Mouse (Mus musculus): ENCODE data around the gene Birc6. TPM values are rescaled to one million over a fixed set of nuclear protein-coding genes. Genes with fewer than 3 reads are reported as not detected.
A peak's percentile ranks its signal among the peaks of the same experiment; 100 is the strongest.

Gene Birc6
- total RNA-seq (2022), result 100 to 1,000 TPM; 114 to 157 (median 124) TPM

DNA sequence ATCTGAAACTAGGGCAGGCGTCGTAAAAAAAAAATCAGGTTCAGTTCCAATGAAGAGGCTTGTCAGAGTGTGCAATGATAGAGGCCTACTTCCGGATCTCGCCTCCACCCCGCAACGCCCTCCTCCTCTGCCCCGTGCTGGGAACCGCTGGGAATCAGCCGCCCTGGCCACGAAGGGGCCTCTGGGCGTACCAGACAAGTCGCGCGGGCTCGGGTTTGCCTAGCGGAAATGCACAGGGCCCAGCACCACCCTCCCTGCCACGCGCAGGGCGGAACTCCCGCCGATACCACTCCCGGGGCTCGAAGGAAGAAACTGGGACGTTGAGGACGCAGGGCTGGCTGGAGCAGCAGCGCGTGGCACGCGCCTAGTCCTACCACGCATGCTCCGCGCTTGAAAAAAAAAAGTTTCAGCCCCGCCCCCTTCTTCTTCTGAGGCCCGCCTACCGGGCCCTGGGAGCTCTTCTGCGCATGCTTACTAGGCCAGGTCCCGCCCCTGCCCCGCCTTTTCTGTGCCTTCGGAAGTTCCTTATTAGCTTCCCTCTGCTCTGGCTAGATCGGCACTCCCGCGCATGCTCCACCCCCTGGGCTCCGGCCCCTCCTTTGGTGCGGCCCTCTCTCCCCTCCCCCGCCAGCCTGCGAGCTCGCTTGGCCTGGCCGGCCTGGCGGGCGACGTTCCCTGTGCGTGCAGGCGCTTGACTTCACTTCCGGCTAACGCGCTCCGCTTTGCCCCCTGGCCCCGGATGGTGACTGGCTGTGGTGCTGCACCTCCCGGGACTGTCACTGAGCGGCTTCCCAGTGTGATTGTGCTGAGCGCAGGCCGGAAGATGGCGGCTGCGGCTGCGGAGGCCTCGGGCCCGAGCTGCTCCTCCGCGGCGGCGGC is at the start of gene Birc6:
Gene Birc6 (plus strand): TSS at position 567 of the 879 bp plus-strand sequence.
- peak; percentile 100 for DNase-seq

DNA sequence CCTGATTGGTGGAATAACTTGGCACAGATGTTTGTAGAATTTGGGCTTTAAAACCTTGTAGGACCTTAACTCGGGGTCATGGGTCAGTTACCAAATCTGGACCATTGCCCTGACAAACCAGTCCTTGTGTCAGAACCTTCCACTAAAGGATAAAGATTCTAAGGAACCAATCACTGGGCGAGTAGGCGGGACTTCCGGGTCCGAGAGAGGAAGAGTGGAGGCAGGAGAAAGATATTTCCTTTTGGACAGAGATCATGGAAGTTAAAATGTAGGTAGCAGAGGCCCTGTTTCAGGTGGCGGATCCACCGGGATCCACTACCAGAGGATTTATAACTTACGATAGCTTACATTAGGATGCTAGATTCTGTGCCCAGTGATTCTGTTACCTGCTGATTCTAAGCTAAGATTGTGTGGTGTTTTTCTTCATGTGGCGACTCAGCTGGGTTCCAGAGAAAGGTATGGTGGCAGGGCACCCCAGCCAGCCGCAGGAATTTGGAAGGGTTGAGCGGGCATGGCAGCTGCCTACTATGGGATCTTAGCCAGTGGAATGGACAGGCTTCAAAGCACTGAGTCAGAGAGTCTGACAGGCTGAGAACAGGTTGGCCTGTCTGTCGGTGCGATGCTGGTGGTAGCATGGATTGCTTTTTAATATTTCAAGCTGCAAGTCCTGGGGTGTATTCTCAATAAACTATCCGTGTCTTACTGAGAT is 47.6 kb upstream of the Birc6 start:
- no peak for DNase-seq

DNA sequence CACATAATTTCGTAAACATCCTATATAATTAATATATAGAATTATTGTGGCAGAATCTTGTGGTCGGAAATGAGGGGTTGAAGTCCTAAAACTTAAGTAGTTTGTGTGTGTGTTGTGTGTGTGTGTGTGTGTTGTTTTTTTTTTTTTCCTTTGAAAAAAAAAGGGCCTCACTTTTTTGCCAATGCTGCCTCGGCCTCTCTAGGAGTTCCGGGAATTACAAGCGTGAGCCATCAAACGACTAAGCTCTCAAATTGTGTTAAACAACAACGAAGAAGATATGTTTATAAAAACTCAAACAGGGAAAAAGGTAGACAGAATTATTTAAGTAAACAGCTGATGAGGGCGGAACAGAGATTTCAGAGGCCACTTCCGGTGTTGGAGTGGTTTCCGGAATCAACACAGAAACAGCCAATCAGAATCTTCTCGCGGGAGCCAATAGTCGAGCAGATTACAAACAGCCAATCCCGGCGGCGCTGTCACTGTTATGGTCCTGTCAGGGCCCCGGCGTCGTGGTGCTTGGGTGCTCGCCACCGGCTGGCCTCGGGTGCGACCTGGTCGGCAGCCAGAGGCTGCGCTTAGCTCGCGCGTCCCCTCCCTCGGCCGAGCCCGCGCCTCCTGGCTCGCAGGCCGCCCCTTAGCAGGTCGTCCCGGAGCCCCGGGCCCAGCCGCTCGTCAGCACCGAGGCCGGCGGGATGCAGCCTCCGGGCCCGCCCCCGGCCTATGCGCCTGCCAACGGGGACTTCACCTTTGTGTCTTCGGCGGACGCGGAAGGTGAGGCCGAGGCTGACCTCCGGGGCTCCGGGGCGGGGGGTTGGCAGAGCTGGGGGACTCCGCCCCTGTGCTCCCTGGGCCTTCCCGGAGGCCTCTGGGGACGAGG is 38.8 kb upstream of the Birc6 start, which contains the start of gene Yipf4:
Gene Yipf4 (plus strand): TSS at position 470 of the 877 bp plus-strand sequence.
- peak; percentile 95 for DNase-seq

DNA sequence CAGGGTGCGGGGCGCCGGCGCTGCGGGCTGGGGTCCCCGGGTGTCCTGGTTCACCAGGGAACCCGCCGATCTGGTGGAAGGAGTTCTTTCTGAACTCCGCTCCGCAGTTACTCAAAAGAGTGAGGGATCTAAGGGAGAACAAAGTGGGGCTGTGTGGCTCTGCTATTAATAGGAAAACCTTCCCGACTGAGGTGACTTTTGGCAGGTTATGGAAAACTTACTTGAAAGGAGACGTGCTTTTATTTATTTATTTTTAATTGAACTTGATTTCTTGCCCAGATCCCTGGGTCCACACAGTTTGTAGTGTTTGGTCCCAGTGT is 38.2 kb upstream of the Birc6 start:
- no peak for DNase-seq

DNA sequence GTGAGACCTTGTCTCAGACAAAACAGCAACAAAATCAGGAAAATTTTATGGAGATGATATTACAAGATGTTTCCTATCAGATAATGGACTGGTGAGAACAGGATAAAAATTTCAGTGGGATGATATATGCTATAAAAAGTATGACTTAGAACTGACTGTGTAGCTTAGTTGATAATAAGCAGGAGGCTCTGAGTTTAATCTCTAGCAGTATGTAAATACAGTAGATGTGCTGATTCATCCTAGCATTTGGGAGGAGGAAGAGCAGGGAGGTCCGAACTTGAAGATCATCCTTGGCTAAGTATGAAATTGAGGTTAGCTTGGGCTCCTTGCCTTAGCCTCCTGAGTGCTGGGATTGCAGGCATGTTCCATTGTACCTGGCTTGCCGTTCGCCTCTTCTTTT is 36.5 kb upstream of the Birc6 start:
- no peak for DNase-seq

DNA sequence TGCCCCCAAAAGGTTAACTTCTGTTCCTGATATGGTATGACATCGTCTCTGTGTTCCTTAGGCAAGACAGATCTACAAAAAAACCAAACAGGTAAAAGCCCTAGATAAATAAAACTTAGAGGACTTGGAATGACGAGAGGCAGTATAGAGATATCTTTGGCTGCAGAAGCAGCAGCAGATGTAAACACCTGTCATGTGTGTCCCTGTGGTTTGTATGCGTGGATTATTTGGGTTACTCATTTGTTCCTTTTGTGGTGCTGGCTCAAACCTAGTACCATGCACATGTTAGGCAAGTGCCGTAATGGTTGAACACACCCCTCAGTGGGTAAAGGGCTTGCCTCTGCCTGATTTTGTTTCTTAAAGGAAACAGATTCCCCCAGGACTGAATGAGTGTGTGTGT is 27.9 kb upstream of the Birc6 start:
- DNase-seq, result no peak

DNA sequence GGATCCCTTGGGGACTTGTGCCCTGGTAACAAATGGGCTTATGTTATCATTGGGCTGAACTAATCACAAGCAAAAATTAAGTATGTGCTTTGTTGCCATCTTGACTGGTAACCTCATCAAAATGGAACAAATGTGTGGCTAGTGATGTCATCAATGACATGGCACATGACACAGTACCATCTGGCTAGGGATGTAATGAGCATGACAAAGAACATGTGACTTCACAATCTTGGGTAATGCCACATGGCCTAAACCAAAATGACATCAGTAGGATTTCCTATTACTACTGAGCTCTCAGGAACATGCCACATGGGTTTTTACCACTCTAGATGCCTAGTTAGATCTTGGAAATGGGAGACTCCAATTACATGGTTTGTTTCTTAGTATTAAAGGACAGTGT is 27.0 kb upstream of the Birc6 start:
- DNase-seq, result no peak

DNA sequence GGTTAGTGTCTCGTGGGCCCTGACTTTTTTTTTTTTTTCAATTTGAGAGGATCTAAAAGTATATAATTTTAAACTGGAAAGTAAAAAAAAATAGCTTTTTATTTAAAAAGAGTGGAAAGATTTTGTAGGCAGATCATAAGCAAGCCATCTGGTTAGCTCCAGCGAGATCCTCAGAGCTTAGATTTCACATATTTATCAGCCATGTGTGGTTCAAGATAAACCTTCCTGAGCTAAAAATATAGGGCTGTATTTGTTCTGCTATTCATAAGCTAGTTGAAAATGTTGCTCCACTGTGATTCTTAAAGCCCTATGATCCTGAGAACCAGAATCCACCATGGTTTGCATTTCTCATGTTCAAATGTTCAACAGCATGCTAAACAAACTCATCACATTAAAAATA is 20.2 kb upstream of the Birc6 start:
- no peak for DNase-seq

DNA sequence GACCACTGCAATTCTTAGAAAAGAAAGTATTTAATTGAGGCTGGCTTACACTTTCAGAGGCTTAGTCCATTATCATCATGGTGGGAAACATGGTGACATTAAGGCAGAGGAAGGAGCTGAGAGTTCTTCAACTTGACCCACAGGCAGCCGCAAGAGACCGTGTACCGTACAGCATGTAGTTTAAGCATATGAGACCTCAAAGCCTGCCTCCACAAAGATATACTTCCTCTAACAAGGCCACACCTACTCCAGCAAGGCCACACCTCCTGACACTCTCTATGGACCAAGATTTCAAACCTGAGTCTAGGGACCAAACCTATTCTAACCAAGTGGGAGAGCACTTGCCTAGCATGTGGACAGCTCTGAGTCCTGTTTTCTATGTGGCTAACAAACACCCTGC is 19.5 kb upstream of the Birc6 start:
- DNase-seq, result no peak

DNA sequence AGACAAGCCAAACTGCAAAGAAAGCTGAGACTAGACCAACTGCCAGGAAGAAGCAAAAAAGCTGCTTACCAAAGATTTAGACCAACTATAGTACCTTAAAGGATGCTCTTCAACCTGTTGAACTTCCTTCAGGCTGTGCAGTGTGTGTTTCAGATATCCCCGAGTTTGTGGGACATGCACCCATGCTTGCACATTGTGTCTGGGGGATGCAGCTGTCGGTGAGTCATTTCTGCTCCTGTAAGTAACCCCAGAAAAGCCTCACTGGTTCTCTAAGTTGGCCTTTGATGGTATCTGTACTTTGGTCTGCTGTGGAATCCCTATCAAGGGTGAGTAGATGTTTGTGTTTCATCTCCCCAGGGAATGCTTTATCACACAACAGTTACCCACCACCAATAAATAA is 15.8 kb upstream of the Birc6 start:
- no peak for DNase-seq

DNA sequence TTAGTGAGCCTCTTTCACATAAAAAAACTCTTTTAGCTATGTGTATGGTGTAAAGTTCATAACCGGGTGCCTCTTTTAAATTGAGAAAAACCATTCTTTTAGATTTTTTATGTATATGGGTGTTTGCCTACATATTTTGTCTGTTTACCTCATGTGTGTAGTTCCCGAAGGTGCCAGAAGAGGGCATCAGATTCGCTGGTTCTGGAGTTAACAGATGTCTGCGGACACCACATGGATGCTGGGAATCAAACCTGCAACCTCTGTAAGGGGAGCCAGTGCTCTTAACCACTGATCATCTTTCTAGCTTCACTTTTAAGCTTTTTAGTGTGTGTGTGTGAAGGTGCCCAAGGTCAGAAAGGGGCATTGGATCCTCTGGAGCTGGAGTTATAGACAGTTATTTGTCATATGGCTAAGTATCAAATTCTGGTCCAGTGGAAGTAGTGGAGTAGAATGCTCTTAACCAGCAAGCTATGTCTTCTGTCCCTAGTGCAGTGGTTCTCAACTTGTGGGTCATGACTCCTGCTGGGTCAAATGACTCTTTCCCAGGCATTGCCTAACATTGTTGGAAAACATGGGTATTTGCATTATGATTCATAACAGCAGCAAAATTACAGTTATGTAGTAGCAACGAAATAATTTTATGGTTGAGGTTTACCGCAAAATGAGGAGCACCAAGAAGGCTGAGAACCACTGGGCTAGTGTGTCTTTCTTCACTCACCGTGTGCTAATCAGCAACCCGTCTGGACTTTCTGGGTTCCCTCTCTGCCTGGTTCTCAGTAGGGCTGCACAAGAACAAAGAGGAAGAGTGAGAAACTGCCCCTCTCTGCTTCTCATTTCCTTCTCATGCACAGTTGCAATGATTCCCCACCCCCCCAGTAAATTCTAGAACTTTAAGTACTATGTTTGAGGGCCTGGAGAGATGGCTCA is 5.0 kb upstream of the Birc6 start:
- no peak for DNase-seq

DNA sequence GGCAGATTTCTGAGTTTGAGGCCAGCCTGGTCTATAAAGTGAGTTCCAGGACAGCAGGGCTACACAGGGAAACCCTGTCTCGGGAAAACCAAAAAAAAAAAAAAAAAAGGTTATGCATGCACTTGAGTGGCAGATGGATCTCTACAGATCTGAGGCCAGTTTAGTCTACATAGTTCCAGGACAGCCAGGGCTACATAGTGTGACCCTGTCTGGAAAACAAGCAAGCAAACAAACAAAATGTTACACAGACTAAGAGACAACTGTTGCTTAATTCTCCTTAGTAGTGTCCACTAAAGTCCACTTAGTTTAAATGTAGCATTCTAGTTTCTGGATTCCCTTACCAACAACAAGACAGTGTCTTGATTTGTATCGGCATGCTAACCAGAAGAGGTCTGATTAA is 2.0 kb upstream of the Birc6 start:
- DNase-seq, result no peak

DNA sequence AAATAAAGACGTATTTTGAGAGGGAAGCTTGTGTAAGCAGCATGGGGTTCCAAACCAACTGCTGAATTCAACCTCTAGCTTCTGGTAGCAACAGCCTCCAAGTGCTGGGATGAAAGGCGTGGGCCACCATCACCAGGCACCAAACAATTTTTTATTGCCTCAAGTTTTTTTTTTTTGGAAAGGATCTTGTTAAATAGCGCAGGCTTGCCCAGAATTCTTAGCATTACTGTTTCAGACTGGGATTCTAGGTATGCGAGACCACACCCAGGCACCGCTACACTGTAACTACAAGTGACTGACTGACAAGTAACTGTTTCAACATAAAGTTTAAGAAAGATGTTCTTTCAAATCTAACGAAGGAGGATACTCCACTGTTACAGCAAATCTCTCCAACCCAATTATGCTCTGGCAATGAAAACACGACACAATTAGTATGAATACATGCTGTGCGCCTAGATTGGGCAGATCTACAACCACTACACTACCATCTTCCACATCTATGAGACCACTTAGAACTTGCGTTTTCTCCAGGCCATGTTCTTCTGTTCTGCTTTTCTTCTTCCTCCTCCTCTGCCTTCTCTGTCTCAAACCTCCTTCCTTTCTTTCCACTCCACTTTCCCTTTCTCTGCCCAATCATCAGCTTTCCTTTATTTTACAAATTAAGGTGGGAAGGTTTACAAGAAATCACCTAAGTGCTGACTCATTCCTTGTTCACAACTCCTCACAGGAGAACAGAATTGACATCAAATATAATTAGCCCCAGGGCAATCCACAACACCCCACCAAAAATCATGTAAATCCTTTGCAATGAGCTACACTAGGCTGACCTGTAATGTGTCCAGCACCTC is 1.1 kb upstream of the Birc6 start:
- no peak for DNase-seq

DNA sequence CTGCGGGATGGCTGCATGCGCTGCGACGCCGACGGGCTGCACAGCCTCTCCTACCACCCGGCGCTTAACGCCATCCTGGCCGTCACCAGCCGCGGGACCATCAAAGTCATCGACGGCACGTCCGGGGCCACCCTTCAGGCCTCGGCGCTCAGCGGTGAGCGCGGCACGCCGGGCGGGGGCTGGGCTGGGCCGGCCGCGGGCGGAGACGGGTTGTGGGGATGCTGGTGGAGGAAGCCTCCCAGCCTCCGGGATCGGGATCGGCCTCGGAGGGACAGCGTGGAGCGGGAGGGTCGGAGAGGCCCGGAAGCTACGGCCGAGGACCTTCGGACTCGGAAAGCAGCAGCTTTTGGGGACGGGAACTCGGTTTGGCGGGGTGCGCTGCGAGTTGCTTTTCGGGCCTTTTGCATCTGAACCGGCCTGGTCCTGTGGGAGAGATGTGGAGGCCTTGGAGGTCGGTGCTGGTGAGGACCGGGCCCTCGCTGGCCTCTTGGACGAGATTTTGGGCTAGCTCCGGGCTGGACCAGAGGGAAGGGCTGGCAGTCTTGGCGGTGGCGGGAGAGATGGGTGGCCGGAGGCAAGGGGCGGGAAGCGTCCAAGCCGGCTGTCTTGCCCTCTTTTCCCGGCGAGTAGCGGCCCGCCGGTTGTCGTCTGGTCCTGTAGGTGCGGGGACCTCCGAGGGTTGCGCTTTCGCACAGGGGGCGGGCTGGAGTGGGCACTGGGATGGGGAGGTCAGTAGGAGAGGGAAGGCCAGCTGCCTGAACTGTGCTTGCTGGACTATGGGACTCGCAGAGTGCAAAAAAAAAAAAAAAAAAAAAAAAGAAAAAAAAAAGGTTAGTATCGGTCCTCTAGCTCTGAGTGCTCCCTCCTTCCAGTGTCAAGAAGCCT is 795 bp downstream of the Birc6 start:
- no peak for DNase-seq

DNA sequence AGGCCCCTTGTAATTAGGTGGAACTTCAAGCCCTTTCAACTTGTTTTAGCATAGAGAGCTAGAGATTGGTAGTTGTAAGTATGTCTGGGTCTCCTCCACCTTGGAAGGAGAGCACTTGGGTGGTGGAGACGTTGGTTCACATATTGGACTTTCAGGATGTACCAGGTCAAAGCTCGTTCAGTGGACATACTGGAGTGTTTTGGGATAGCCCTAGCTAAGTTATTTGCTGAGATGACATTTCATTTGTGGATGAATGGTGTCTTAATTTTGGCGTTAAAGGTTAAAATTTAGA is 1.4 kb downstream of the Birc6 start:
- no peak for DNase-seq

DNA sequence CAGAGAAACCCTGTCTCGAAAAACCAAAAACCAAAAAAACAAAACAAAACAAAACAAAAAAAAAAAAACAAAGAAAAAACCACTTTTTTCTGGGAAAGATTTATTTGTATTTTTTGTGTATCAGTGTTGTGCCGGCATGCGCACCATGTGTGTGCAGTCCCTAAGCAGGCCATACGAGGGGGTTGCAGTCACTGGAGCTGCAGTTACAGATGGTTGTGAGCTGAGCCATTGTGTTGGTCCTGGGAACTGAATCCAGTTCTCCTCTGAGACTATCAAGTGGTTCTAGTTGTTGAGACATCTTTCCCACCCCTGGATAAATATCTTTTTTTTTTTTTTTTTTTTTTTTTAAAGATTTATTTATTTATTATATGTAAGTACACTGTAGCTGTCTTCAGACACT is 6.9 kb downstream of the Birc6 start:
- no peak for DNase-seq

DNA sequence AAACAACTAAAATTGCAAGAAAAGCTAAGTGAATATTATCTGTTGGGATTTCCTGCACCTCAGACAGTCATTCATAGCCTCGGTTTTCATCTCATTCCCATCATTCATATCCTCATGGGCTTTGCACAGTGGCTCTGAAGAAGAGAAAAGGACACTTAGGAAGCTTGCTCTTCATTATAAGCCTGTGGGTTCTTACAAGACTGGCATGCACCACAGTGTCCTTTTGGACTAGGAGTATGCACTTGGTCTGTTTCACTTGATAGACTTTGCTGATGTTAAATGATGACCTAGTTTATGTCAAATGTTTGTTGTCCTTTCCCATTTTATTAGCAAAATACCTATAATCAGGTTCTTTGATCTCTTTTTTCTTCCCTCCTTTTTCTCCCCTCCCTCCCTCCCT is 9.4 kb downstream of the Birc6 start:
- no peak for DNase-seq

DNA sequence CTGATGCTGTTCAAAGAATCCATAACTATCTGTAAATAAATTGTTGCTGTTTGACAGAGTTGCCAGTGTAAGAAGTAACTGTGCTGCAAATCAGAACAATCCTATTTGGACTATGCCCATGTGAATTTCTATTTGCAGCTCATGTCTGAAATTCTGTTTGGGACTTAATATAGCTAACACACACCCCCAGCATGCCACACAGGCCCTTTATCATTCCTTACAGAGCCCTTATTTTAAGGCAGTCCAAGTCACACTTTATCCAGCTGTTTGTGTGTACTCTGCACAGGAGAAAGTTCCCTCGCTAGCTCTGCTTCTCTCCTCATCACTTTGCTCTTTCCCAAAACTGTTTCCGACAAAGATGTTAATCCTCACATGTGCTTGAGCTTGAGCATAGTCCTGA is 15.5 kb downstream of the Birc6 start:
- DNase-seq, result no peak

DNA sequence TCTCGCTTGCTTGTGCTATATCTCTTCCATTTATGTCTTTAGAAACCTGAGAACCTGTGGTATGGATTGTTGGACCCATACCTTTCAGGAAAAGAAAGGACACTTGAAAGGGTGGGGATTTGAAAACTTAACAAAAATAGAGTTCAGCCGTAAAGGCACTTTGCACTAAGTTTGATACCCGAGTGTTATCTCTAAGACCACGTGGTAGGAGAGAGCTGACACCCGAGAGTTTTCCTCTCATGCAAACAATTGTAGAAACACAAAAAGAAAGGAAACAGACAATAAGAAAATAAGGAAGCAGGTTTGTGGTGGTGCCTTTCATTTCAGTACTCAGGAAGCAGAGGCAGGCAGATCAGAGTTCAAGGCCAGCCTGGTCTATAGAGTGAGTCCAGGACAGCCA is 26.0 kb downstream of the Birc6 start:
- DNase-seq, result no peak

DNA sequence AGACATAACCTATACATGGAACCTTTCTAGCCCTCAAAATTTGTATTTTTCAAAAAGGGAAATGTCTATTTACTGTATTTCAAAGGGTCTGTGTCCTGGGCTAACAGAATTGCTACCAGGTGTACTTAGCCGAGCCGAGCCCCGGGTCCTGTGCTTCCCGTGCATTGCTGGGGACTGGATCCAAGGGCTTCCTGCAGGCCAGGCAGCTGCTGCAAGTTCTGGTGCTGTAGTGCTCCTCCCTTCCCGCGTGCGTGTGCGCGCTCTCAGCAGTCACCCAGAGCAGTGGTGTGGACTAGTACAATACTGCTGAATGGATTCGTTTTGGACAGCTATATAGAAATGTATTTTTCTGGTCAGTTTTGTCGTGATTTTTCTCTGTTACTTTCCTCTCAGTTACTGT is 31.8 kb downstream of the Birc6 start:
- no peak for DNase-seq
